Mouse (Mus musculus) MN1 (cell line): ENCODE measurements around the gene Cdc25a.

ENCODE experiments used
- DNase-seq: peaks from one replicate; pipeline ENCODE4 v3.0.0-alpha.2; 2016; ENCODE audit warnings: low spot score

Cdc25a gene

GRCm38 (mm10) chr9:109894413-109895090 is 19.2 kb downstream of the Cdc25a start:
- DNase-seq = peak; percentile 88

GRCm38 (mm10) chr9:109895593-109895992 is 20.2 kb downstream of the Cdc25a start:
- DNase-seq = no peak

- no peak for DNase-seq
These were observed 21.1 kb downstream of the Cdc25a start for GRCm38 (mm10) chr9:109896253-109897150.

GRCm38 (mm10) chr9:109898027-109898426 is 22.6 kb downstream of the Cdc25a start:
- peak; percentile 51 for DNase-seq

- no peak for DNase-seq
These were observed 24.0 kb downstream of the Cdc25a start for GRCm38 (mm10) chr9:109899361-109899760.

- DNase-seq = no peak
These were observed 24.4 kb downstream of the Cdc25a start for GRCm38 (mm10) chr9:109899774-109900173.

GRCm38 (mm10) chr9:109900604-109901003 is 25.2 kb downstream of the Cdc25a start:
- no peak for DNase-seq

- DNase-seq = no peak
These were observed 26.9 kb downstream of the Cdc25a start for GRCm38 (mm10) chr9:109902246-109902645.

- no peak for DNase-seq
These were observed 27.4 kb downstream of the Cdc25a start for GRCm38 (mm10) chr9:109902740-109903139.

GRCm38 (mm10) chr9:109907300-109907699 is 31.9 kb downstream of the Cdc25a start:
- DNase-seq = peak; percentile 88

- DNase-seq = peak; percentile 22
These were observed 32.5 kb downstream of the Cdc25a start for GRCm38 (mm10) chr9:109907774-109908465.

- DNase-seq = no peak
These were observed 33.7 kb downstream of the Cdc25a start for GRCm38 (mm10) chr9:109909102-109909501.

GRCm38 (mm10) chr9:109909926-109910325 is 34.5 kb downstream of the Cdc25a start:
- DNase-seq = no peak

- peak; percentile 72 for DNase-seq
These were observed 36.4 kb downstream of the Cdc25a start for GRCm38 (mm10) chr9:109911779-109912178.

GRCm38 (mm10) chr9:109914269-109914926 is 39.0 kb downstream of the Cdc25a start:
- no peak for DNase-seq

- DNase-seq = no peak
These were observed 42.6 kb downstream of the Cdc25a start for GRCm38 (mm10) chr9:109917931-109918330.

GRCm38 (mm10) chr9:109929131-109929530 is 53.8 kb downstream of the Cdc25a start:
- no peak for DNase-seq

GRCm38 (mm10) chr9:109930063-109930462 is 54.7 kb downstream of the Cdc25a start:
- DNase-seq = no peak

- peak; percentile 6 for DNase-seq
These were observed 55.4 kb downstream of the Cdc25a start for GRCm38 (mm10) chr9:109930752-109931151.

- peak; percentile 95 for DNase-seq
These were observed 56.1 kb downstream of the Cdc25a start, which contains the start of gene Map4 for GRCm38 (mm10) chr9:109931257-109932171. TSS of gene Map4 (plus strand) at chr9:109931460.

GRCm38 (mm10) chr9:109932361-109932755 is 57.0 kb downstream of the Cdc25a start:
- peak; percentile 48 for DNase-seq
